Mouse (Mus musculus): ENCODE measurements at regions not wholly inside any gene's neighbourhood (a gene's known extent, or its start where the extent isn't known, plus 50 kb on each side); places are given as distances from the start of the nearest gene placed in this dataset.

GRCm38 (mm10) chr19:53453317-53453947 is 63.1 kb upstream of the Smndc1 start:
- Histone ChIP-seq H3K4me1 (peaks cover 29% of the 10 kb centered on the region), H3K27me3 (0 out of 2 replicates have a peak, but pooled peaks cover 9% of the 10 kb centered on the region), H3K36me3 (no peaks in the 10 kb centered on the region), H3K9me3 (no peaks in the 10 kb centered on the region), H3K9ac (no peak overlapping the region), H3K4me2 (replicated peaks) (no peak overlapping the region), H3K27ac (no peak overlapping the region), H3K4me3 (no peak overlapping the region)
- ATAC-seq (ENCODE audit: low FRiP score, low read depth): no peak
- 40% methylated on average over 13 of the region's 13 CpGs for WGBS

GRCm38 (mm10) chr19:53452360-53452759 is 62.0 kb upstream of the Smndc1 start:
- Histone ChIP-seq H3K36me3 (no peaks in the 10 kb centered on the region), H3K27ac (no peak overlapping the region), H3K4me3 (no peak overlapping the region), H3K9ac (no peak overlapping the region), H3K4me1 (peaks cover 38% of the 10 kb centered on the region), H3K9me3 (no peaks in the 10 kb centered on the region), H3K27me3 (peaks cover 4% of the 10 kb centered on the region; the same call in 1 of the 2 replicates), H3K4me2 (replicated peaks) (no peak overlapping the region)
- ATAC-seq (ENCODE audit: low FRiP score, low read depth): no peak
- WGBS: 34% methylated on average over 3 of the region's 3 CpGs

- H3K9me3 ChIP-seq: no peaks in the 10 kb centered on the region
- ATAC-seq (ENCODE audit: low FRiP score, low read depth): no peak
- H3K4me2 ChIP-seq (replicated peaks): no peak overlapping the region
- H3K9ac ChIP-seq: no peak overlapping the region
- peaks cover 9% of the 10 kb centered on the region; the same call in 1 of the 2 replicates for H3K27me3 ChIP-seq
- no peaks in the 10 kb centered on the region for H3K36me3 ChIP-seq
- H3K4me1 ChIP-seq: peaks cover 46% of the 10 kb centered on the region
- no peak overlapping the region for H3K4me3 ChIP-seq
- WGBS: 58% methylated on average over 13 of the region's 13 CpGs
- no peak overlapping the region for H3K27ac ChIP-seq
Measured at GRCm38 (mm10) chr19:53451388-53451922, 61.1 kb upstream of the Smndc1 start.

GRCm38 (mm10) chr19:53450624-53451387 is 60.4 kb upstream of the Smndc1 start:
- ATAC-seq (ENCODE audit: low FRiP score, low read depth): no peak
- 69% methylated on average over 15 of the region's 17 CpGs for WGBS
- Histone ChIP-seq H3K36me3 (no peaks in the 10 kb centered on the region), H3K4me3 (no peak overlapping the region), H3K4me2 (replicated peaks) (no peak overlapping the region), H3K9ac (no peak overlapping the region), H3K27me3 (peaks cover 9% of the 10 kb centered on the region; the same call in 1 of the 2 replicates), H3K27ac (no peak overlapping the region), H3K9me3 (no peaks in the 10 kb centered on the region), H3K4me1 (peaks cover 46% of the 10 kb centered on the region)

- Histone ChIP-seq H3K4me3 (no peak overlapping the region), H3K27me3 (peaks cover 13% of the 10 kb centered on the region), H3K27ac (no peak overlapping the region), H3K4me1 (peaks cover 57% of the 10 kb centered on the region), H3K36me3 (no peaks in the 10 kb centered on the region), H3K4me2 (replicated peaks) (no peak overlapping the region), H3K9me3 (no peaks in the 10 kb centered on the region), H3K9ac (no peak overlapping the region)
- no peak for ATAC-seq (ENCODE audit: low FRiP score, low read depth)
- 88% methylated on average over 17 of the region's 17 CpGs for WGBS
Measured at GRCm38 (mm10) chr19:53449137-53449783, 58.9 kb upstream of the Smndc1 start.

DNA sequence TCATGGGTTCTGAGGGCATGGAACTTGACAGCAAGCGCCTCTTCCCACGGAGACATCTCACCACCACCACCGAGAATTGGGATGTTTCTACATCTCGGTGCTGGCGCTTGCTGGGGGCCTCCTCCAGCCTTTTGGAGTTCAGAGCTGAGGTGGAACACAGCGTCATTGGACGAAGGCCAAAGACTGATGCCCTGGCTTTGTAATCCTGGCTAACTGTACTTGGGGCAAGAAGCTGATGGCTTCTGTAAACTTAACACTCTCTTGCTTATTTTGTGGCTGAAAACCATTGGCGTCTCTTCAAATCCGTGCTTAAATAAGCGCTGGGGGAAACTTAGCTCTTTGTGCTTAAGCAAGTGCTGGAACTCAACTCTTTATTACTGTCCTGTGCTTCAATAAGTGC is 57.8 kb upstream of the Smndc1 start:
- Histone ChIP-seq H3K27ac (no peak overlapping the region), H3K9me3 (no peaks in the 10 kb centered on the region), H3K36me3 (no peaks in the 10 kb centered on the region), H3K4me1 (peaks cover 50% of the 10 kb centered on the region), H3K9ac (no peak overlapping the region), H3K4me3 (no peak overlapping the region), H3K27me3 (peaks cover 13% of the 10 kb centered on the region), H3K4me2 (replicated peaks) (no peak overlapping the region)
- ATAC-seq (ENCODE audit: low FRiP score, low read depth): no peak
- 63% methylated on average over 10 of the region's 10 CpGs for WGBS

DNA sequence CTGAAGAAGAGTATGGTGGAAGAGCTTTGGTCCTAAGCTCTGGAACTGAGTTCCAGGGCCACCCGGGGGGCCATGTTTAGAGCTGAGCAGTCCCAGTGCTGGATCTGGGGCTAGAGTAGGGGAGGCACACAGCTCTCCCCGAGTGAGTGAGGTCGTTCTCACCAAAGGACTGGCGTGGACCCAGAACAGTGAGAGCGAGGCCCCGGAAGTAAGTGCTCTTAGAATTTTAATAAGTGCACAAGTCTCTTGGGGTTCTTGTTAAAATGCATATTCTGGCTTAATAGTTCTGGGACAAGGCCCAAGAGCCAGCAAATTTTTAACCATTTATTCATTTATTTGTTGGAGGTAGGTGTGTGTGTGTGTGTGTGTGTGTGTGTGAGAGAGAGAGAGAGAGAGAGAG is 57.4 kb upstream of the Smndc1 start:
- 46% methylated on average over 6 of the region's 6 CpGs for WGBS
- Histone ChIP-seq H3K4me3 (no peak overlapping the region), H3K27me3 (peaks cover 13% of the 10 kb centered on the region), H3K4me1 (peaks cover 50% of the 10 kb centered on the region), H3K27ac (no peak overlapping the region), H3K9ac (no peak overlapping the region), H3K36me3 (no peaks in the 10 kb centered on the region), H3K9me3 (no peaks in the 10 kb centered on the region), H3K4me2 (replicated peaks) (no peak overlapping the region)
- ATAC-seq (ENCODE audit: low FRiP score, low read depth): no peak

DNA sequence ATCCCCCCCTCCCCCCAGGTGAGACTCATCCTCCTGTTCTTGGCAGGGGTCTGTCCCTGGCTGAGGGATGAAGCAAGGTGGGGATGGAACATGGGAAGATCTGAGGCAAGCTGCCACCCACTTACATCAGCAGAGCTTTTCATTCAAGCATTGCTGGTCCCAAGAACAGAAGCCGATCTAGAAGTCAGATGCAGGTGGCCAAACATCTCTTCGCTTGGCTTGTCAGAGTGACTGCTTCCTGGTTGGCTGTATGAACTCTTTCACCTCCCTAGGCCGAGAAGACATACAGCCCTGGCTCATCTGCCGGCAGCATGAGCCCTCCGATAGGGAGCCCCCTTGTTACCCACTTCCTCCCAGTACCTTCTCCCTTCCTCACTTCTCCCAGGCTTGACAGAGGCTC is 55.8 kb upstream of the Smndc1 start:
- Histone ChIP-seq H3K27ac (no peak overlapping the region), H3K27me3 (peaks cover 13% of the 10 kb centered on the region), H3K4me2 (replicated peaks) (no peak overlapping the region), H3K9ac (no peak overlapping the region), H3K4me3 (no peak overlapping the region), H3K9me3 (no peaks in the 10 kb centered on the region), H3K36me3 (no peaks in the 10 kb centered on the region), H3K4me1 (peaks cover 39% of the 10 kb centered on the region)
- no peak for ATAC-seq (ENCODE audit: low FRiP score, low read depth)
- WGBS: 66% methylated on average over 5 of the region's 5 CpGs

DNA sequence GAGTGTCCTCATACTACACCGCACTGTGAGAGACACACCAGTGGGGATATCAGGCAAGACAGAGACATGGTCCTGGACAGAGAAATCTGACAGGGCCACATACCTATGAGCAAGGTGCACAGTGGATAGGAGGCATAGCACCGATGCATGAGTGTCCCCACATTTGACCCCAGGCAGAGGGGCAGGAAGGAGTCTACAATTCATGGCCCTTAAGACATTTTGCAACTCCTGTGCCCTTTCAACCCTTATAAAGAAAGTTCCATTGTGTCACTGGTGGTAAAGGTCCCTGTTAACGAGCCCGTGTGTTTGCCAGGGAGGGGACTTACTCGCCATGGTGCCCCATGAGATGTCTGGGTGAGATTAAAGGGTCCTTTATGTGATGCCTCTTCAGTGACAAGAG is 54.3 kb upstream of the Smndc1 start:
- 33% methylated on average over 5 of the region's 5 CpGs for WGBS
- Histone ChIP-seq H3K4me3 (no peak overlapping the region), H3K9ac (no peak overlapping the region), H3K9me3 (no peaks in the 10 kb centered on the region), H3K4me1 (peaks cover 43% of the 10 kb centered on the region), H3K27me3 (peaks cover 13% of the 10 kb centered on the region), H3K27ac (no peak overlapping the region), H3K4me2 (replicated peaks) (no peak overlapping the region), H3K36me3 (no peaks in the 10 kb centered on the region)
- ATAC-seq (ENCODE audit: low FRiP score, low read depth): no peak

GRCm38 (mm10) chr19:53442756-53443654 is 52.6 kb upstream of the Smndc1 start:
- Histone ChIP-seq H3K27me3 (peaks cover 10% of the 10 kb centered on the region), H3K4me3 (no peak overlapping the region), H3K4me2 (replicated peaks) (no peak overlapping the region), H3K4me1 (peaks cover 33% of the 10 kb centered on the region), H3K27ac (no peak overlapping the region), H3K9me3 (no peaks in the 10 kb centered on the region), H3K36me3 (no peaks in the 10 kb centered on the region), H3K9ac (no peak overlapping the region)
- no peak for ATAC-seq (ENCODE audit: low FRiP score, low read depth)
- 81% methylated on average over 22 of the region's 22 CpGs for WGBS

DNA sequence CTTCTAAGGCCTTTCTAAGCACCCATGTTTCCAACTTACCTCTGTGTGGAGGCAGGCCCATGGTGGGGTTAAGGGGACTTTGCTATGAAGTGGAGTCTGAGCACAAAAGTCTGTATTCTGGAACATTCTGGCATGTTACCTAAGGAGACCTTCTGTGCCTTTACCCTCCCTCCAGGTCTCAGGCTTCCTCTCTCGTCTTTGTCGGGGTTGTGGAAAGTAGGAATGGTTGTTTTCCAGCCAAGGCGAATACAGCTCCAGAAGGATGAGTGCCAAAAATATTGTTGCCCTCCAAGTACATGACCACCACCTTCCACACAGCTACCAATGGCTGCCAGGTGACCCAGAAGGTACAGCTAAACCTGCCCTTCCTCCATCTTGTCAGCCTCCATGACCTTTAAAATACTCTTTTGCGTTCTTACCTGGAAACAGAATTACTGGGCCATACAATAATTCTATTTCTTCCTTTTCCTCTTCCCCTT is 51.8 kb upstream of the Smndc1 start:
- Histone ChIP-seq H3K4me1 (peaks cover 25% of the 10 kb centered on the region), H3K27ac (no peak overlapping the region), H3K27me3 (peaks cover 7% of the 10 kb centered on the region), H3K9me3 (no peaks in the 10 kb centered on the region), H3K9ac (no peak overlapping the region), H3K4me3 (no peak overlapping the region), H3K36me3 (no peaks in the 10 kb centered on the region), H3K4me2 (replicated peaks) (no peak overlapping the region)
- WGBS: 90% methylated on average over 4 of the region's 4 CpGs
- no peak for ATAC-seq (ENCODE audit: low FRiP score, low read depth)
